In genomic region chr13:55569726-55570285, GRCm38 (mm10) we compare ENCODE assay signal across 8 mouse cellular contexts. TPM values are rescaled to one million over a fixed set of nuclear protein-coding genes. Genes with fewer than 3 reads are reported as not detected.
DNase-seq lines count a peak whose midpoint lies in the region; ATAC-seq and TF ChIP-seq lines count a peak whose summit lies in the region.

No protein-coding gene starts in this region.

- peak overlapping the region; percentile 90 for H3K4me2 ChIP-seq in hindbrain, embryonic 16.5 days (ENCODE audit: low read length)
- peak overlapping the region; percentile 97 for H3K4me2 ChIP-seq in liver, embryonic 16.5 days (ENCODE audit: low read depth, low read length)

- no peaks in the 10 kb centered on the region for H3K9me3 ChIP-seq in hindbrain, embryonic 16.5 days (ENCODE audit: control insufficient read depth, low read length)
- no peaks in the 10 kb centered on the region for H3K9me3 ChIP-seq in liver, embryonic 16.5 days (replicated peaks; ENCODE audit: control insufficient read depth, low read length)

- H3K27ac ChIP-seq in hindbrain, embryonic 16.5 days (ENCODE audit: low read depth, low read length) = peak overlapping the region; percentile 94
- H3K27ac ChIP-seq in liver, embryonic 16.5 days (ENCODE audit: low read length) = no peak overlapping the region
- H3K27ac ChIP-seq in small intestine, adult 2 months (ENCODE audit: insufficient read depth, low read depth, low read length) = no peak overlapping the region

- TF ChIP-seq CTCF in lung, adult 2 months (IDR thresholded peaks at IDR 0.05; ENCODE audit: insufficient read depth, low read length) = no peak
- no peak for TF ChIP-seq CTCF in small intestine, adult 2 months (IDR thresholded peaks at IDR 0.05; ENCODE audit: extremely low read depth, insufficient read length, insufficient replicate concordance, low read depth, low read length)

- peaks cover 5% of the 10 kb centered on the region for H3K4me1 ChIP-seq in lung, adult 2 months (ENCODE audit: control insufficient read depth, insufficient read depth, low read length)
- peaks cover 28% of the 10 kb centered on the region for H3K4me1 ChIP-seq in hindbrain, embryonic 16.5 days (ENCODE audit: control insufficient read depth, insufficient read depth, low read depth, low read length)
- peaks cover 20% of the 10 kb centered on the region for H3K4me1 ChIP-seq in liver, embryonic 16.5 days (ENCODE audit: control insufficient read depth, low read depth, low read length)
- peaks cover 2% of the 10 kb centered on the region; the same call in 1 of the 2 replicates for H3K4me1 ChIP-seq in small intestine, adult 2 months (ENCODE audit: control insufficient read depth, insufficient read depth, insufficient read length, low read length)

- no peaks in the 10 kb centered on the region for H3K36me3 ChIP-seq in hindbrain, embryonic 16.5 days (ENCODE audit: control insufficient read depth, insufficient read depth, low read length)
- no peaks in the 10 kb centered on the region; the same call in 1 of the 2 replicates for H3K36me3 ChIP-seq in liver, embryonic 16.5 days (ENCODE audit: control insufficient read depth, insufficient read depth)
- H3K36me3 ChIP-seq in small intestine, adult 2 months (ENCODE audit: control insufficient read depth, insufficient read depth, low read length) = no peaks in the 10 kb centered on the region

- no peaks in the 10 kb centered on the region for H3K27me3 ChIP-seq in hindbrain, embryonic 16.5 days (replicated peaks; ENCODE audit: control insufficient read depth, insufficient read depth, low read length)
- no peaks in the 10 kb centered on the region for H3K27me3 ChIP-seq in liver, embryonic 16.5 days (ENCODE audit: control insufficient read depth, insufficient read depth, low read depth, low read length)
- no peaks in the 10 kb centered on the region for H3K27me3 ChIP-seq in small intestine, adult 2 months (ENCODE audit: control insufficient read depth, insufficient read depth, low read length)

- TF ChIP-seq POLR2A in lung, adult 2 months (IDR thresholded peaks at IDR 0.05; ENCODE audit: borderline replicate concordance, extremely low read depth, low read depth, low read length) = no peak
- no peak for TF ChIP-seq POLR2A in small intestine, adult 2 months (IDR thresholded peaks at IDR 0.05; ENCODE audit: low read depth, low read length)

- 0 out of 2 replicates have a peak, but pooled peaks have one; percentile 1 for ATAC-seq in erythroid progenitor cell, adult 5-6 weeks (replicated peaks; ENCODE audit: low FRiP score, poor library complexity, severe bottlenecking)
- ATAC-seq in hindbrain, embryonic 16.5 days = peak; percentile 8; the same call in 1 of the 2 replicates
- no peak for ATAC-seq in liver, embryonic 16.5 days (ENCODE audit: low read depth)

- no peak for DNase-seq in lung, adult 2 months
- DNase-seq in lung, adult 18-20 months = no peak
- peak; percentile 53 for DNase-seq in brain, adult 2 months (ENCODE audit: low read depth, low spot score)
- no peak for DNase-seq in ovary, postnatal 14 days (ENCODE audit: low spot score)

- 4% methylated on average over 16 of the region's 16 CpGs for WGBS in lung, adult 2 months
- 3% methylated on average over 16 of the region's 16 CpGs for WGBS in hindbrain, embryonic 16.5 days
- 23% methylated on average over 16 of the region's 16 CpGs for WGBS in liver, embryonic 16.5 days (ENCODE audit: insufficient replicate concordance)
- 16% methylated on average over 16 of the region's 16 CpGs for WGBS in small intestine, adult 2 months

- peak overlapping the region; percentile 90 for H3K9ac ChIP-seq in hindbrain, embryonic 16.5 days (ENCODE audit: low read depth, low read length)
- peak overlapping the region; percentile 98 for H3K9ac ChIP-seq in liver, embryonic 16.5 days (ENCODE audit: low read depth, low read length)

- peak overlapping the region; percentile 91 for H3K4me3 ChIP-seq in lung, adult 2 months (replicated peaks; ENCODE audit: extremely low read depth, low read depth, low read length)
- peak overlapping the region; percentile 87 for H3K4me3 ChIP-seq in hindbrain, embryonic 16.5 days (ENCODE audit: low read length)
- H3K4me3 ChIP-seq in liver, embryonic 16.5 days (ENCODE audit: low read depth, low read length) = peak overlapping the region; percentile 99
- peak overlapping the region; percentile 95 for H3K4me3 ChIP-seq in small intestine, adult 2 months (ENCODE audit: low read depth, low read length)

RNA-seq across cellular contexts. Expression of gene Fam193b, which starts 1.1 kb away (rescaled TPM):
- polyA plus RNA-seq in lung, adult 2 months (2012; rRNA removed) = 142 and 151 TPM in 2 replicates
- 39.6 and 64.6 TPM in 2 replicates for total RNA-seq in erythroid progenitor cell, adult 5-6 weeks (2015; ENCODE audit: low replicate concordance)
- total RNA-seq in erythroid progenitor cell, adult 5-6 weeks (2017; ENCODE audit: low replicate concordance) = 39.5 and 47.1 TPM in 2 replicates
- polyA plus RNA-seq in hindbrain, embryonic 16.5 days (2015; fragmentation: Nextera tagmentation; extraction: Ambion mirVana) = 41.1 and 50.0 TPM in 2 replicates
- 8.4 and 8.7 TPM in 2 replicates for polyA plus RNA-seq in liver, embryonic 16.5 days (2015; fragmentation: Nextera tagmentation; extraction: Ambion mirVana)
- polyA plus RNA-seq in small intestine, adult 2 months (2012; rRNA removed) = 51.0 and 76.9 TPM in 2 replicates

RNA-seq across cellular contexts. Expression of gene Tmed9, which starts 3.7 kb away (rescaled TPM):
- polyA plus RNA-seq in lung, adult 2 months (2012; rRNA removed) = 59.3 and 81.6 TPM in 2 replicates
- 28.1 and 33.2 TPM in 2 replicates for total RNA-seq in erythroid progenitor cell, adult 5-6 weeks (2015; ENCODE audit: low replicate concordance)
- 31.1 and 62.9 TPM in 2 replicates for total RNA-seq in erythroid progenitor cell, adult 5-6 weeks (2017; ENCODE audit: low replicate concordance)
- polyA plus RNA-seq in hindbrain, embryonic 16.5 days (2015; fragmentation: Nextera tagmentation; extraction: Ambion mirVana) = 102 TPM in 2 replicates
- 55.7 and 63.6 TPM in 2 replicates for polyA plus RNA-seq in liver, embryonic 16.5 days (2015; fragmentation: Nextera tagmentation; extraction: Ambion mirVana)
- polyA plus RNA-seq in small intestine, adult 2 months (2012; rRNA removed) = 17.6 and 21.1 TPM in 2 replicates

RNA-seq across cellular contexts. Expression of gene B4galt7, which starts 29.9 kb away (rescaled TPM):
- 21.2 TPM in 2 replicates for polyA plus RNA-seq in lung, adult 2 months (2012; rRNA removed)
- 2.9 and 3.4 TPM in 2 replicates for total RNA-seq in erythroid progenitor cell, adult 5-6 weeks (2015; ENCODE audit: low replicate concordance)
- 0.53 and 4.0 TPM in 2 replicates for total RNA-seq in erythroid progenitor cell, adult 5-6 weeks (2017; ENCODE audit: low replicate concordance)
- 40.9 and 42.3 TPM in 2 replicates for polyA plus RNA-seq in hindbrain, embryonic 16.5 days (2015; fragmentation: Nextera tagmentation; extraction: Ambion mirVana)
- polyA plus RNA-seq in liver, embryonic 16.5 days (2015; fragmentation: Nextera tagmentation; extraction: Ambion mirVana) = 5.7 and 6.5 TPM in 2 replicates
- polyA plus RNA-seq in small intestine, adult 2 months (2012; rRNA removed) = 11.4 and 16.7 TPM in 2 replicates

RNA-seq across cellular contexts. Expression of gene Ddx41, which starts 33.3 kb away (rescaled TPM):
- polyA plus RNA-seq in lung, adult 2 months (2012; rRNA removed) = 58.0 and 61.1 TPM in 2 replicates
- total RNA-seq in erythroid progenitor cell, adult 5-6 weeks (2015; ENCODE audit: low replicate concordance) = 5.8 and 5.9 TPM in 2 replicates
- total RNA-seq in erythroid progenitor cell, adult 5-6 weeks (2017; ENCODE audit: low replicate concordance) = 9.1 and 28.7 TPM in 2 replicates
- polyA plus RNA-seq in hindbrain, embryonic 16.5 days (2015; fragmentation: Nextera tagmentation; extraction: Ambion mirVana) = 55.3 and 56.3 TPM in 2 replicates
- polyA plus RNA-seq in liver, embryonic 16.5 days (2015; fragmentation: Nextera tagmentation; extraction: Ambion mirVana) = 20.9 and 22.0 TPM in 2 replicates
- 27.3 and 53.6 TPM in 2 replicates for polyA plus RNA-seq in small intestine, adult 2 months (2012; rRNA removed)

RNA-seq across cellular contexts. Expression of gene Dok3, which starts 40.7 kb away (rescaled TPM):
- polyA plus RNA-seq in lung, adult 2 months (2012; rRNA removed) = 39.8 TPM in 2 replicates
- total RNA-seq in erythroid progenitor cell, adult 5-6 weeks (2015; ENCODE audit: low replicate concordance) = 23.8 and 31.4 TPM in 2 replicates
- 5.5 and 7.1 TPM in 2 replicates for total RNA-seq in erythroid progenitor cell, adult 5-6 weeks (2017; ENCODE audit: low replicate concordance)
- 3.6 and 4.3 TPM in 2 replicates for polyA plus RNA-seq in hindbrain, embryonic 16.5 days (2015; fragmentation: Nextera tagmentation; extraction: Ambion mirVana)
- polyA plus RNA-seq in liver, embryonic 16.5 days (2015; fragmentation: Nextera tagmentation; extraction: Ambion mirVana) = 9.3 and 10.9 TPM in 2 replicates
- polyA plus RNA-seq in small intestine, adult 2 months (2012; rRNA removed) = 14.1 and 25.7 TPM in 2 replicates
